Mouse (Mus musculus) testis, adult 2 months (tissue): ENCODE data around the gene Ppp1r27.

Experiments used
- CTCF ChIP-seq: fragments of 200-500 bp; IDR thresholded peaks from 2 replicates; pipeline ENCODE4 v1.5.1; 2012; ENCODE audit warnings: low read depth, mild to moderate bottlenecking, inconsistent platforms, low read length, moderate library complexity; ENCODE audit not compliant: control insufficient read depth, insufficient read depth, insufficient replicate concordance
- POLR2A ChIP-seq: fragments of 200-500 bp; IDR thresholded peaks from 2 replicates; pipeline ENCODE4 v1.6.1; 2012; ENCODE audit warnings: low read depth, mild to moderate bottlenecking, inconsistent platforms, low read length, moderate library complexity; ENCODE audit not compliant: control insufficient read depth

- no peak for TF ChIP-seq CTCF
- no peak for TF ChIP-seq POLR2A
These were observed 25.0 kb downstream of the Ppp1r27 start for GRCm38 (mm10) chr11:120525959-120526358.
